Mouse (Mus musculus) layer of hippocampus, postnatal 10 days (tissue): ENCODE measurements around the gene Tcirg1. TPM values are rescaled to one million over a fixed set of nuclear protein-coding genes. Genes with fewer than 3 reads are reported as not detected.

Experiments
- DNase-seq, 2 experiments: peaks; one replicate each; pipeline ENCODE4 v3.0.0; 2021; ENCODE audit warnings: low spot score in 2 of 2
- total RNA-seq, 2 experiments: library from RNA; stranded (reverse); gene quantifications; 2 replicates each; pipeline ENCODE4 v1.2.3; 2021

Gene Tcirg1
- total RNA-seq, 2 experiments from 2014 or later, result 19.1 to 26.0 TPM

DNA sequence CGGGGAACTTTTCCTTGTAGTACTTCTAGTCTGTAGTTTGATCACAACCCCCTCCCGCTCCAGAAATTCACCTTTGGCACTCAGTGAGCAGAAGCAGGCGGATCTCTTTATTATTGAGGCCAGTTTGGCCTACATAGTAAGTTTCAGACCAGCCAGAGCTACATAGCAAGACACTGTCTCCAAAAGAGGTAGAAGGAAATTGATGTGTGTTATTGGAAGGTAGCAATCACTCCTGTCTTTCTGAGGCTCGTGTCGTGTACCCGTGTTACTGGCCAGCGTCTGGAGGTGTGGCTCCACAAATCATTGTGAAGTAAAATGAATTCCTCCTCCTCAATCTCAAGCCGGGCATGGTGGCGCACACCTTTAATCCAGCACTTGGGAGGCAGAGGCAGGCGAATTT lies 53.8 kb downstream of the Tcirg1 start:
- no peak for DNase-seq

DNA sequence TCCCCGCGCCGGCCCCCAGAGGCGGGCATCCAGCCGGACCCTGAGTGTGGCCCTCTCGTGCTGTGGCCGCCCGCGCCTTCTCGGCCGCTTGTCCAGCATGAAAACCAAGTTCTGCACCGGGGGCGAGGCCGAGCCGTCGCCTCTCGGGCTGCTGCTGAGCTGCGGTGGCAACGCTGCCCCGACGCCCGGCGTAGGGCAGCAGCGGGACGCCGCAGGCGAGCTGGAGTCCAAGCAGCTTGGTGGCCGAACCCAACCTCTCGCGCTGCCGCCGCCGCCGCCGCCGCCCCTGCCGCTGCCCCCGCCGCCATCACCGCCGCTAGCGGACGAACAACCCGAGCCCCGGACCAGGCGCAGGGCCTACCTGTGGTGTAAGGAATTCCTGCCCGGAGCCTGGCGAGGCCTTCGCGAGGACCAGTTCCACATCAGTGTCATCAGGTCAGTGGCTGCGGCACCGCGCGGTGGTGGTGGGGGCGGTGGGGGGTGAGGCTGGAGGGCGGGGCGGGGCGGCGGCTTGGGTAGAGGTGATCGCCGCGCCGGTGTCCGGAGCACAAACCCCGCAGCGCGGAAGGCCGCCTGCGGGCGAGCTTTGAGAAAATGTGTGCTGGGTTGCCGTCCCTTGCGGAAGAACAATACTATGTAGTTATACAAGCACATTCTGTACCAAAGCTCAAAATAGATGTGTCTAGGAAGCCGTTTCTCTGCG lies 54.8 kb downstream of the Tcirg1 start:
- DNase-seq, result peak; percentile 48 to 66

DNA sequence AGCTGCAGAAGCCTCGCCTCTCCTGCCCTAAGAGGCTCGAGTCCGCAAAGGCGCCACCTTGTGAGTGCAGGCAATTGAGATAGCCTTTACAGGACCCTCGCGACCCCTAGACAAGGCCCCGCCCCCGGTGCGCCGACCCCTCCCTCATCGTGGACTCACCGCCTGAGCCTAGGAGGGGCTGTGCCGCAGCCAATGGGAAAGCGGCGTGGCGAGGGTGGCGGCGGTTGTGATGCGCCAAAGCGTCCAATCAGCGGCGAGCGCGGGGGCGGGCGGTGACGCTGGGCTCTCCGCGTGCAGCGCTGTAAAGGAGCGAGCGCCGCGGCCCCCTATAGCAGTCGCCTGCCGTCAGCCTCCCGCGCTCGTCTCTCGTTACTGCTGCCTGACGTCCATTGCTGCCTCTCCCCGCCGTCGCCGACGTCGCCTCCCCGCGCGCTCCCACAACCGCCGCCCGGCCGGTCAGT lies 55.4 kb downstream of the Tcirg1 start, which contains the start of gene Chka:
Gene Chka, plus strand, starts transcription at position 272 of the 461 bp plus-strand sequence.
- DNase-seq, result peak; percentile 96 to 99

DNA sequence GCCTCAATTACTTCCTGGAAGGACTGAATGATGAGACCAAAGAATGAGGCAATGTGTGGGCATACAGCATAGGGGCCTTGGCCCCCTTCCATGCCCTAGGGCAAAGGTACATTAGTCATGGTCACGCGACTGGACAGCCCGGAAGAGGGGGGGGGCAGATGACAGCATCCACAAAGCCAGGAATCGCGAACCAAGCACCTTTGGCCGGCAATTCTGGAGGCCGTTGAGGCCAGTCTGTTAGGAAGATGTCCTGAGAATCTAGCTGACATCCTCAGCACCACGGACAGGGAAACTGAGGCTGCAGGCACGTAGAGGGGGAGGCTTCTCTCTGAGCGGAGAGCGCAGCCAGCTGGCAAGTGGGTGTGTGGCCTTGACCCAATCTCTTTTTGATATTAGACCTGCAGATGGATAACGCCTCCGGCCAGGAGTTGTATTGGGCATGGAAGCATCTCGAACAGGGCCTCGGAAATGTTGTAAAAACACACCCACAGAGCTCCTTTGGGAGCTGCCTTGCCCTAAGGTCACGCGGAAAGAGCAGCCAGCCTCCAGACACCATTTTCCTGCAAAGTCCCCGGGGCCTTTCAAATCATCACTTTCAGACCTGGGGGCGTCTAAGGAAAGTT lies 56.0 kb downstream of the Tcirg1 start:
- DNase-seq, result no peak

DNA sequence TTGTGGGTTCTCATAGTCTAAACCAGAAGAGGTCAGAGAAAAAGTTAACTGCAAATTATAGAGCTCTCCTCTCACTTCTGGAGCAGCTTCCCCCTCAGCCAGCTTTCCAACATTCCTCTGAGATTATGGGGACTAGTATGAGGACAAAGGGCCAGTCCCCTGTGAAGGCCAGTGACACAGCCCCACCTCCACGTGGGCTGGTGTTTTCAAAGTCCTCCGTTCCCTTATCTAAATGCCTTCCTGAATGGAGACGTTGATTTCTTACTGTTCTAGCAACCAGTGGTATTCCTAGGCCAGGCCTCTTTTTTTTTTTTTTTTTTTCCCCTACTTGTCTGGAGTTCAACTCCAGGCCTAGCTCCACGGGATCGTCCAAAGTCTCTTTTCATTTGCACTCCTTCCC lies 56.9 kb downstream of the Tcirg1 start:
- no peak for DNase-seq

DNA sequence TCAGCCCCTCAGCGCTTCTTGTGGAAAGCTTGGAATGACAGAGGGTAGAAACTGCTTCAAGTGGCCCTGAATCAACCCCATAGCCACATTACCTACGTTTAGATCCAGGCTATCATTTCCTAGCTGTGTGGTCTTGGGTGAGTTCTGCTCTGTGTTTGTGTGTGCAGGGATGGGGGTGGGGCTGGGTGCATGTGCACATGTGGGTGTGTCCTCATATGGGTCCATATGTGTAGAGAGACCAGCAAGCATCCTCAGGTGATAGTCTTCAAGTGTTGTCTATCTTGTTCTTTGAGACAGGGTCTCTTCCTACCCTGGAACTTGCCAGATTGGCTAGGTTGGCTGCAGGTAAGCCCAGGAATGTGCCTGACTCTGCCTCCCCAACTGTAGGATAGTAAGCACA lies 57.7 kb downstream of the Tcirg1 start:
- DNase-seq, result no peak

DNA sequence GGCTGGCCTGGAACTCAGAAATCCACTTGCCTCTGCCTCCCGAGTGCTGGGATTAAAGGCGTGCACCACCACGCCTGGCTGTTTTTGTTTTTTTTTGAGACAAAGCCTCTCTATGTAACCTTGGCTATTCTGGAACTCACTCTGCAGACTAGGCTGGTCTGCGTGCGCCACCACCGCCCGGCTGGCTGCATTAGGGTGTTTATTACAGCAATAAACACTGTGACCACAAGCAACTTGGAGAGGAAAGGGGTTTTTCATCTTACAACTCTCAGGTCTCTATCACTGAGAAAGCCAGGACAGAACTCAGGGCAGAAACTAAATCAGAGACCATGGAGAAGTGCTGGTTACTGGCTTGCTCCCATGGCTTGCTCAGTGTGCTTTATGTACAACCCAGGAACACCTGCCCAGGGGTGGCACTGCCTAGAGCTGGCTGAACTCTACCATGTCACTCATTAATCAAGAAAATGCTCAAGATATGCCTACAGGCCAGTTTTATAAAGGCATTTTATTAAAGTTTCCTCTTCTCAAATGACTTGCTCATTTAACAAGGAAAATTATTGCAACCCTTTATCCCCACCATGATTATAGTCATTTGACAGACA lies 58.6 kb downstream of the Tcirg1 start:
- DNase-seq, result no peak

DNA sequence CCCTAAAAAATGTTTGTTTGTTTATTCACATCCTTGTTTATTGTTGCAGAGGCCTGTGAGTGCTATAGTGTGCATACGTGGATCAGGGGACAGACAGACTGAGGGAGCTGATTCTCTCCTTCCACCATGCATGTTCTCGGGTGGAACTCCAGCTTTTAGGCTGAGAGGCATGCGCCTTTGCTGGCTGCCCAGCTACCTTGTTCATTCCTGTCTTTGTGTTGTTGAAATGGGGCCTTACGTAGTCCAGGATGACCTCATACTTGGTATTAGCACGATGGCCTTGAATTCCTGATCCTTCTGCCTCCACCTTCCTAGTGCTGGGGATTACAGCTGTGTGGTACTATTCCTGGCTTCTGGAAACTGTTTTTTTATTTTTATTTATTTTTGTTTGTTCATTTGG lies 59.2 kb downstream of the Tcirg1 start:
- no peak for DNase-seq

DNA sequence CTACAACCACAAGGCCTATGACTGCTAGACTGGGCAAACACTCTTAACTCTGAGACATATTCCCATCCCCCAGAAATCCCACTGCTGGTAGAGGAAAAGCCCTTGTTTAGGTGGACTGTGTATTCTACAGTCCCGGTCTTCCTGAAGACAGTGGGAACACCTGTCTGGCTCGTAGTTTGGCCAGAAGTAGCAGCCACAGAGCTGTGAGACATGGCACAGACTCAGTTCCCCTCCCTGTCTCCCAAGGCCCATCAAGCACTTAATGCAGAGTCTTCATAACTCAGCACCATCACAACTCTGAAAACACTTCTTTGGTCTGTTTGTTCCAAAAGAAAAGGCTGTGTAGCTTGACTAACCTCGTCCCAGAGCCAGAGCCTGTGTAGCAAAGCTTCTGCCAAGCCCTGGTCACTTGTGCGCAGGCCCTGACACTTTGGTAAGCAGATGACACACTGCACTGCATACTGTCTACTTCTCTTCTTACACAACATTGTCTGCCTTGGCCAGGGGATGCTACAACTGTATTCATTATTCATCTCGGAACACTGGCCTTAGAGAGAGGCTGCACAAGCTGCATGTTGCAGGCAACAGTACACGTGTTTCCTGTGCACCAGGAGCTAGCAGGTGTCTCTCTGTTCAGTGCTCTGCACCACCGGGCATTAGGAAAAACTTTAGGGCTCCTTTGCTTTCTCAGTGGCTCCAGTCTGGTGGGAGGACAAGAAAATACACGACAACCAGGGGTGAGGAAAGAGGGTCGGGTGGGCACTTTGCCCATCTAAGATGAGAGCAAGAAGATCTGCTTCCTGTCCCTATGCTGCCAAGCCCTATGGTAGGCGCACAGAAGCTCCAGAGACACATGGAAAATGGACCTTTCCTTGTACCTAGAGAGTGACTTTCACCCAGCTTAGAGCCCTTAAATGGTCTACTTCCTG lies 60.0 kb downstream of the Tcirg1 start:
- DNase-seq, result no peak

Other genes with a start within 250 kb of the Tcirg1 start
- 10 to 100 TPM; 13.3 to 14.3 TPM for gene Lrp5, start 220.6 kb downstream of the Tcirg1 start, total RNA-seq
- gene 1810055G02Rik, start 198.8 kb downstream of the Tcirg1 start, total RNA-seq, result 10 to 100 TPM; 25.4 to 39.3 TPM
- 10 to 100 TPM; 72.9 to 76.9 TPM for gene Kmt5b, start 139.7 kb downstream of the Tcirg1 start, total RNA-seq
- gene Chka, start 55.4 kb downstream of the Tcirg1 start, total RNA-seq, result 100 to 1,000 TPM in 1 of 2 experiments, 10 to 100 TPM in 1; 98.1 to 104 TPM
- 100 to 1,000 TPM; 134 to 139 TPM for gene Ndufs8, start 5.6 kb upstream of the Tcirg1 start, total RNA-seq
- gene Aldh3b1, start 22.7 kb upstream of the Tcirg1 start, total RNA-seq, result 1 to 10 TPM; 1.3 to 1.7 TPM
- gene Unc93b1, start 28.1 kb upstream of the Tcirg1 start, total RNA-seq, result 10 to 100 TPM; 13.9 to 20.7 TPM
- gene Aldh3b3, start 51.5 kb upstream of the Tcirg1 start, total RNA-seq, result not detected
- gene Aldh3b2, start 65.2 kb upstream of the Tcirg1 start, total RNA-seq, result 1 to 10 TPM; 1.3 to 1.4 TPM
- gene Acy3, start 79.4 kb upstream of the Tcirg1 start, total RNA-seq, result 1 to 10 TPM; 1.9 to 2.2 TPM
- gene Tbx10, start 85.6 kb upstream of the Tcirg1 start, total RNA-seq, result not detected
- 1 to 10 TPM; 9.0 to 9.4 TPM for gene Nudt8, start 93.4 kb upstream of the Tcirg1 start, total RNA-seq
- gene Gm49405, start 93.5 kb upstream of the Tcirg1 start, total RNA-seq, result 1 to 10 TPM; 1.7 TPM
- 1 to 10 TPM; 2.9 to 3.3 TPM for gene Doc2g, start 96.2 kb upstream of the Tcirg1 start, total RNA-seq
- 100 to 1,000 TPM; 197 to 207 TPM for gene Ndufv1, start 105.7 kb upstream of the Tcirg1 start, total RNA-seq
- 100 to 1,000 TPM; 263 to 285 TPM for gene Gstp1, start 130.9 kb upstream of the Tcirg1 start, total RNA-seq
- 10 to 100 TPM; 18.5 to 23.6 TPM for gene Gstp2, start 138.9 kb upstream of the Tcirg1 start, total RNA-seq
- gene Gstp3, start 152.4 kb upstream of the Tcirg1 start, total RNA-seq, result not detected
- not detected for gene Cabp2, start 174.4 kb upstream of the Tcirg1 start, total RNA-seq
- 10 to 100 TPM; 21.5 to 23.6 TPM for gene Cdk2ap2, start 190.0 kb upstream of the Tcirg1 start, total RNA-seq
- 100 to 1,000 TPM; 178 to 201 TPM for gene Pitpnm1, start 192.9 kb upstream of the Tcirg1 start, total RNA-seq
- gene Aip, start 218.7 kb upstream of the Tcirg1 start, total RNA-seq, result 10 to 100 TPM; 74.6 to 76.5 TPM
- gene Gpr152, start 232.7 kb upstream of the Tcirg1 start, total RNA-seq, result not detected
- under 1 TPM in 1 of 2 experiments, not detected in 1; 0.30 TPM for gene Cabp4, start 236.9 kb upstream of the Tcirg1 start, total RNA-seq
- 10 to 100 TPM; 82.0 to 88.5 TPM for gene Coro1b, start 241.5 kb upstream of the Tcirg1 start, total RNA-seq
- 1 to 10 TPM; 1.3 to 2.5 TPM for gene Ptprcap, start 246.5 kb upstream of the Tcirg1 start, total RNA-seq